Mouse (Mus musculus): ENCODE measurements at regions not wholly inside any gene's neighbourhood (a gene's known extent, or its start where the extent isn't known, plus 50 kb on each side); places are given as distances from the start of the nearest gene placed in this dataset.

DNA sequence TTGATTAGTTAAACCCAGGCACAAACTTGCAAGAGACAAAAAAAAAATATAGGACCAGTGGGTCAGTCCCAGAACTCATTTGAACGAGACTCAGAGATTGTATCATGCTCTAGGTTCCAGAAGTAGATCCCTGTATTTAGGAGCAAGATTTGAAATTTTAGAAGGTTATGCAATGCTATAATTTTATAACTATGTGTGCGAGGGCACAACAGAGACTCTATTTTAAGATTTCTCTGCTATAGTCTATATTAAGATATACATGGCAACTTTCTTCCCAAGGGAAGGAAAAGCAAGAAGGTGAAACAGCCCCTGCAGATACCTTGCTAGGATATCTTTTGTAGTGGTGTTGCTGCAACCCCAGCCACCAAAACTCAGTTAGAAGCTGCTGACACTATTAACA is 55.7 kb downstream of the Otor start:
- 73% methylated on average over 2 of the region's 2 CpGs for WGBS

DNA sequence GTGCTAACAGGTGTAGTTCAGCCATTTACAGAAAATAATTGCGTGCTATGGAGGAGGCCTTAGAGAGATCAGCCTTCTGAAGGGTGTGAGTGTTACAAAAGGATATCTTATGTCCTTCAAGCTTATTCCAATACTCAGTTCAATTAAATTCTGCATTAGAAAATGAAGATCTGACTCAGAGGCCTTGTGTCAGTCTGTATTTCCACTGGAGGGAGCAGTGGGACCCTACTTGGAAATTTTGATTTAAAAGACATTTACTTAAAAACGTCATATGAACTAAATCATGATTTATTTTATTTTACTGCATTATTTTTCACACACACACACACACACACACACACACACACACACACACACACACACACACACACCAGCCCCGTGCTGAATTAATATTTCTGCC is 70.9 kb downstream of the Otor start:
- no peaks in the 10 kb centered on the region for H3K36me3 ChIP-seq
- WGBS = 77% methylated on average over 3 of the region's 3 CpGs
- no peak overlapping the region for H3K27ac ChIP-seq
- H3K4me3 ChIP-seq (replicated peaks) = no peak overlapping the region
- no peaks in the 10 kb centered on the region for H3K27me3 ChIP-seq
- no peak overlapping the region for H3K9ac ChIP-seq
- H3K9me3 ChIP-seq (replicated peaks) = no peaks in the 10 kb centered on the region
- no peaks in the 10 kb centered on the region for H3K4me1 ChIP-seq
- no peak overlapping the region for H3K4me2 ChIP-seq
- ATAC-seq (replicated peaks; ENCODE audit: low FRiP score) = no peak

More for the DNA sequence above, 55.7 kb downstream of the Otor start:
- Histone ChIP-seq H3K4me3 (replicated peaks) (no peak overlapping the region), H3K9me3 (replicated peaks) (no peaks in the 10 kb centered on the region), H3K4me1 (no peaks in the 10 kb centered on the region), H3K4me2 (no peak overlapping the region), H3K36me3 (no peaks in the 10 kb centered on the region), H3K27me3 (no peaks in the 10 kb centered on the region), H3K27ac (no peak overlapping the region), H3K9ac (no peak overlapping the region)
- ATAC-seq (replicated peaks; ENCODE audit: low FRiP score) = no peak

- ATAC-seq (replicated peaks; ENCODE audit: low FRiP score) = no peak
- Histone ChIP-seq H3K36me3 (no peaks in the 10 kb centered on the region), H3K27ac (no peak overlapping the region), H3K4me1 (no peaks in the 10 kb centered on the region), H3K4me3 (replicated peaks) (no peak overlapping the region), H3K9ac (no peak overlapping the region), H3K9me3 (replicated peaks) (no peaks in the 10 kb centered on the region), H3K4me2 (no peak overlapping the region), H3K27me3 (no peaks in the 10 kb centered on the region)
- WGBS = 77% methylated on average over 8 of the region's 8 CpGs
Measured at GRCm38 (mm10) chr2:143164081-143164984, 86.1 kb downstream of the Otor start.

DNA sequence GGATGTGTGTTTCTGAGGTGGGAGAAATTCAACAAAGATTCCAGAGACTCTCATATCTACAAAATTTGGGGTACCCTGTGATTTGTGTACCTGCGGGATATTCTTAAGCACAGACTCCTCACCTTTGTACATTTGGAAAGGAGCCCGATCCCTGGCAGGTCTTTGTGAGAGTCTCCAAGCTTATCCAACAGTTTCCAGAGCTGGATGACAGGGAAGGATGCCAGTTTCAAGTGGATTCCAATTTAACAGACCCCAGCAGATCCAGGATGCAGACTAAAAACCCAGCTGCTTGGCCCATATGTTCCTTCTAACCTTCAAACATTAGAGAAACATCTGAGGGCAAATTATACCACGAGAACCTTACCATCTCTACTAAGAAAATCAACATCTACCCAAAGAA is 88.5 kb downstream of the Otor start:
- H3K27ac ChIP-seq = no peak overlapping the region
- H3K4me2 ChIP-seq = no peak overlapping the region
- H3K9ac ChIP-seq = no peak overlapping the region
- no peak for ATAC-seq (replicated peaks; ENCODE audit: low FRiP score)
- no peaks in the 10 kb centered on the region for H3K27me3 ChIP-seq
- 85% methylated on average over 3 of the region's 3 CpGs for WGBS
- no peaks in the 10 kb centered on the region for H3K4me1 ChIP-seq
- no peaks in the 10 kb centered on the region for H3K9me3 ChIP-seq (replicated peaks)
- H3K36me3 ChIP-seq = no peaks in the 10 kb centered on the region
- no peak overlapping the region for H3K4me3 ChIP-seq (replicated peaks)

- H3K4me2 ChIP-seq = no peak overlapping the region
- no peaks in the 10 kb centered on the region for H3K9me3 ChIP-seq (replicated peaks)
- no peaks in the 10 kb centered on the region for H3K4me1 ChIP-seq
- H3K36me3 ChIP-seq = no peaks in the 10 kb centered on the region
- no peak for ATAC-seq (replicated peaks; ENCODE audit: low FRiP score)
- 78% methylated on average over 2 of the region's 2 CpGs for WGBS
- H3K9ac ChIP-seq = no peak overlapping the region
- no peak overlapping the region for H3K27ac ChIP-seq
- H3K4me3 ChIP-seq (replicated peaks) = no peak overlapping the region
- no peaks in the 10 kb centered on the region for H3K27me3 ChIP-seq
Measured at GRCm38 (mm10) chr2:143170648-143171047, 92.4 kb downstream of the Otor start.

GRCm38 (mm10) chr2:143184614-143185013 is 106.3 kb downstream of the Otor start:
- Histone ChIP-seq H3K27ac (no peak overlapping the region), H3K4me2 (no peak overlapping the region), H3K4me1 (no peaks in the 10 kb centered on the region), H3K27me3 (no peaks in the 10 kb centered on the region), H3K4me3 (replicated peaks) (no peak overlapping the region), H3K9me3 (replicated peaks) (no peaks in the 10 kb centered on the region), H3K9ac (no peak overlapping the region), H3K36me3 (no peaks in the 10 kb centered on the region)
- no peak for ATAC-seq (replicated peaks; ENCODE audit: low FRiP score)
- 81% methylated on average over 3 of the region's 3 CpGs for WGBS

DNA sequence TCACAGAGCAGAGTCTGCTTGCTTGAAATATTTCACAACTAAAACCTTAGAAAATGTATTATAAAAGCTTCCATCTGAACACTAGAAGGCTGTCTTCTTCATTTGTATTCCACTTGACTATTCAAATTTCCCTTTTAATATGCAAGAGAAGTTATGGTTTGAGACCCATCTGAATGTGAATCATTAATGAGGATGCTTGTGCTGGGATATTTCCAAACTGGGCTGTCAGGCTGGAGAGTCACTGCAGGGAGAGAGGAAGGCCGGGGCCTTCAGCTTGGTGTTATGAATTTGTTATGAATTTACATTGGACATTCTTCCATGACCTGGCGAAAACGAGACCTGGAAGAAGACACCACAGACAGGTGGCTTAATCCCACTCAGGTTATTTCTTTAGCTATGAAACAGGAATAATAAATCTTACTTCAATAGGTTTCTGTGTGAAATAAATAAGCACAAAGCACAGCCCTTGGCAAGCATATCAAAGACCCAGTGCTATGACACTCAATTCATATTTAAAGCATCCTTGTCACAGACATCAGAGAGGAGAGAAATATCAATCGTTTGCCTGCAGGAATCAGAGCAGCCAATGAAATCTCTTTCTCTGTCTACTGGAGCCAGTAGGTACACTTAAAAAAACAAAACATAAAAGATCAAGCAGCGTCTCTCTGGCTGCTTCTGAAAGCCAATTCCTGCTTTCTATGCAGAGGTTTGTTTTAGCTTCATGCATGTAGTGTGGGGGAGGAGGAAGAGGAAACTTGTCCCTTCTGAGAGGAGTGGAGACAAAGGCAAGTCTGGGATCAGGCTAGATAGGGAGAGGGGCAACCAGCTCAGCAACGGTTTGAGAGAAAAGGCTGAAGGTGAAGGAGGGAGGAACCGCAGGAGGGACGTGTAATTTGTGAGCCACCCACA is 114.2 kb downstream of the Otor start:
- H3K9ac ChIP-seq = no peak overlapping the region
- H3K27me3 ChIP-seq = no peaks in the 10 kb centered on the region
- H3K36me3 ChIP-seq = no peaks in the 10 kb centered on the region
- H3K27ac ChIP-seq = no peak overlapping the region
- no peak for ATAC-seq (replicated peaks; ENCODE audit: low FRiP score)
- WGBS = 47% methylated on average over 8 of the region's 8 CpGs
- H3K4me1 ChIP-seq = no peaks in the 10 kb centered on the region
- H3K4me2 ChIP-seq = no peak overlapping the region
- H3K9me3 ChIP-seq (replicated peaks) = no peaks in the 10 kb centered on the region
- no peak overlapping the region for H3K4me3 ChIP-seq (replicated peaks)

DNA sequence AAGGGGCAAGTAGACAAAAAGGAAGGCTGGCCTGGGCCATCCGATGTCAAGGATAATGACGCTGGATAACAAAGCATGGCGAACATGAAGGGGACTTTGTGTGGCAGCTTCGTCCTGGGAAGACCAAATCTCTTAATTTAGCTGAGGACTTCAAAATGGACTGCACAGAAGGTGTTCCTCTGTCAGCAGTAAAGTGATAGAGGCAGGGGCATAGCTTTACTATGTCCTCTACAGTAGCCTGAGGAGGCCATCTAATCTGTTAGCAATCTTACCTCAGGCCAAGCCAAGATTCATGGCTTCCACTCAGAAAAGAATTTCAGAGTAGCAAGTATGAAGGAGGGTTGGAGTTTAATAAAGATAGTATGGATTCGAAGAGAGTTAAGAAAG is 114.9 kb downstream of the Otor start:
- WGBS = 56% methylated on average over 5 of the region's 5 CpGs
- no peak overlapping the region for H3K27ac ChIP-seq
- H3K36me3 ChIP-seq = no peaks in the 10 kb centered on the region
- H3K4me3 ChIP-seq (replicated peaks) = no peak overlapping the region
- no peak for ATAC-seq (replicated peaks; ENCODE audit: low FRiP score)
- H3K4me2 ChIP-seq = no peak overlapping the region
- H3K27me3 ChIP-seq = no peaks in the 10 kb centered on the region
- H3K9ac ChIP-seq = no peak overlapping the region
- H3K4me1 ChIP-seq = no peaks in the 10 kb centered on the region
- H3K9me3 ChIP-seq (replicated peaks) = no peaks in the 10 kb centered on the region

- Histone ChIP-seq H3K27ac (no peak overlapping the region), H3K36me3 (no peaks in the 10 kb centered on the region), H3K27me3 (no peaks in the 10 kb centered on the region), H3K9ac (no peak overlapping the region), H3K9me3 (replicated peaks) (no peaks in the 10 kb centered on the region), H3K4me1 (no peaks in the 10 kb centered on the region), H3K4me2 (no peak overlapping the region), H3K4me3 (replicated peaks) (no peak overlapping the region)
- ATAC-seq (replicated peaks; ENCODE audit: low FRiP score) = no peak
- 89% methylated on average over 11 of the region's 11 CpGs for WGBS
Measured at GRCm38 (mm10) chr2:143199583-143200249, 121.4 kb downstream of the Otor start.

DNA sequence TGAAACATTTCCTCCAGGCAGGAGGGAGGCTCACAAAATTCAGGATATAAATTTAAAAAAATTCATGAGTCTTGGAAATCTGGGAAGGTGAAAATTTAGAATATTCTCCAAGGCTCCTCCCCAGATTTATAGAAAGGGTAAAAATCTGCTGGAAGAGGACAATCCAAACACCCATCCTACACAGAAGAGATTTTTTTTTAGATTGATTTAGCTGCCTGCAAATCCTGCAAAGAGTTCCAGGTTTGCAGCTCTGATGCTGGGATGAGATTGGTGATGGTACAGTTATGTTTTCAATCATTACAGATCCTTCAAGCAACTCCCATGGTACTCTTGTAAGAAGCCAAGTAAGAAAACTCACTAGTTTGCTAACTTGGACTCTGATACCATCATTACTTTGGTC is 127.8 kb downstream of the Otor start:
- ATAC-seq (replicated peaks; ENCODE audit: low FRiP score) = no peak
- no peak overlapping the region for H3K4me3 ChIP-seq (replicated peaks)
- no peak overlapping the region for H3K4me2 ChIP-seq
- H3K4me1 ChIP-seq = no peaks in the 10 kb centered on the region
- no peaks in the 10 kb centered on the region for H3K36me3 ChIP-seq
- no peaks in the 10 kb centered on the region for H3K27me3 ChIP-seq
- no peak overlapping the region for H3K27ac ChIP-seq
- H3K9ac ChIP-seq = no peak overlapping the region
- no peaks in the 10 kb centered on the region for H3K9me3 ChIP-seq (replicated peaks)

DNA sequence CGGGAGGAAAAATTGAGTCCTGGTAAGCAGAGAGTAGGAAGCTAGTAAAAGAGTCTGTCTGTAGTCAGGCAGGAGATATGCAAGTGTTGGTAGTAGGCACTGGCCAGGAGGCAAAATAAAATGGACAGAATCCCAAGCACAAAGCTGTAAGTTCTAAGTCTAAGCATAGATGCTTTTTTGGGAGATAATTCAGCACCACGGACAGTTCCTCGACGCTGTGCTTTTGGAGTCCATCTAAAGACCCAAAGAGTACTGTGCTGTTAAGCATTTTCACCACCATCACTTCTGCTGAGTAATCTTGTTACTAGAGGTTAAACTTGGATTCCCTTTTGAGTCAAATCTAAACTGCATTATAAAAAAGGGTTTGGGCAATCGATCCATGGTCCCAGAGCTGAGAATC is 128.9 kb downstream of the Otor start:
- no peak for ATAC-seq (replicated peaks; ENCODE audit: low FRiP score)
- Histone ChIP-seq H3K36me3 (no peaks in the 10 kb centered on the region), H3K9ac (no peak overlapping the region), H3K27me3 (no peaks in the 10 kb centered on the region), H3K9me3 (replicated peaks) (no peaks in the 10 kb centered on the region), H3K4me2 (no peak overlapping the region), H3K4me3 (replicated peaks) (no peak overlapping the region), H3K4me1 (no peaks in the 10 kb centered on the region), H3K27ac (no peak overlapping the region)
- WGBS = 39% methylated on average over 5 of the region's 5 CpGs

- Histone ChIP-seq H3K27me3 (no peaks in the 10 kb centered on the region), H3K27ac (no peak overlapping the region), H3K36me3 (no peaks in the 10 kb centered on the region), H3K9ac (no peak overlapping the region), H3K4me1 (no peaks in the 10 kb centered on the region), H3K4me2 (no peak overlapping the region), H3K4me3 (replicated peaks) (no peak overlapping the region), H3K9me3 (replicated peaks) (no peaks in the 10 kb centered on the region)
- WGBS = 82% methylated on average over 5 of the region's 5 CpGs
- no peak for ATAC-seq (replicated peaks; ENCODE audit: low FRiP score)
Measured at GRCm38 (mm10) chr2:143217251-143217650, 139.0 kb downstream of the Otor start.

Data from kidney, embryonic 15.5 days (tissue).